Mouse (Mus musculus) cerebellum, adult 18-20 months (tissue): ENCODE measurements around the gene Tspoap1.

Source experiments
- DNase-seq, 2 experiments: peaks; one replicate each; pipeline ENCODE4 v3.0.0; 2021

The Tspoap1 gene

GRCm38 (mm10) chr11:87816707-87817442 is 56.5 kb downstream of the Tspoap1 start:
- DNase-seq = peak; percentile 72 to 80

GRCm38 (mm10) chr11:87817443-87817773 is 57.1 kb downstream of the Tspoap1 start:
- DNase-seq = no peak

- no peak for DNase-seq
Observed at GRCm38 (mm10) chr11:87821502-87821901, 61.2 kb downstream of the Tspoap1 start.

- no peak for DNase-seq
Observed at GRCm38 (mm10) chr11:87828239-87828900, 68.0 kb downstream of the Tspoap1 start, which contains the start of gene Lpo. TSS of gene Lpo (minus strand) at chr11:87828289.
